Mouse (Mus musculus) CH12F3 (cell line): ENCODE measurements around the gene Hdac1.

ENCODE experiments used
- in situ Hi-C: fragments of 300-500 bp; cut with MboI; formaldehyde crosslinking; loops from 2 replicates; pipeline ENCODE4 v1.14.3; 2020; ENCODE audit warnings: low sequenced_read_pairs

Gene Hdac1

GRCm38 (mm10) chr4:129542592-129543141, at the start of gene Hdac1:
Hdac1 (minus strand) TSS chr4:129542713.
- in situ Hi-C loops = loop anchor here (10.0 kb wide), 1 partner anchor 62 kb away; the partner anchor contains the start of genes Eif3i and Tmem234

GRCm38 (mm10) chr4:129588865-129589264, 46.4 kb upstream of the Hdac1 start:
- in situ Hi-C loops = no loop called here

DNA sequence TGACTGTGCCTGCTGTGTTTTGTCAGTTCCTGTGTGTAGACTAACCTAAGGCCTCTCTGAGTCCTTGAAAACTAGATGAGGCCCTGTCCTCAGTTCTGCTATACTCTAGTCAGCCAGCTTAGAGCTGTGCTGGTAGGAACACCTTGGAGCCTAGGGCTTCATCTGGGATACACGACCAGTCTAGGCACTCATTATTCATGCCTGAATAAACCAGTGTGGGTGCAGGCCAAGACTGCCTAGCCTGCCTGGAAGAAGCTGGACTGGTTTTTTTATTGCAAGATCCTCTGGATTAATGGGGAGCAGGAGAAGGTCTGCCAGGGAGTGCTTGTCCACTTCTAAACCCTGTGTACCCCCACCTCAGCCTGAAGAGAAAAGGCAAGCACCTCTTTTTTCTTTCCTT, 44.4 kb upstream of the Hdac1 start:
- in situ Hi-C loops = no loop called here

DNA sequence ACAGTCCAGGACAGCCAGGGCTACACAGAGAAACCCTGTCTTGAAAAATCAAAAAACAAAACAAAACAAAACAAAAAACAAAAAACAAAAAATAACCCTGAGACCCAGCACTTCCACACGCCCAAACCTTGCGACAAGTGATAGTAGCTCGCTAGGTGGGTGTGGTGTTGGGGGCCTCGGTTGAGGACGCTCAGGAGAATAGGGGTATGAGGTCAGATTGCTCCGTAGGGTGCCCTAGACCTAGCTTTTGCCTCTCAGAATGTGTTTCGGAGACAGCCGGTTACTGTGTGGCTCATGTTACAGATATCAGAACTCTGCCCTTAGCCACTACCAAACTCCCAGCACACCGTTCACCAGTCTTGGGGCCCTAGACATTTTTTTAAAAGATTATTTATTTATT, 43.3 kb upstream of the Hdac1 start:
- in situ Hi-C loops = no loop called here

DNA sequence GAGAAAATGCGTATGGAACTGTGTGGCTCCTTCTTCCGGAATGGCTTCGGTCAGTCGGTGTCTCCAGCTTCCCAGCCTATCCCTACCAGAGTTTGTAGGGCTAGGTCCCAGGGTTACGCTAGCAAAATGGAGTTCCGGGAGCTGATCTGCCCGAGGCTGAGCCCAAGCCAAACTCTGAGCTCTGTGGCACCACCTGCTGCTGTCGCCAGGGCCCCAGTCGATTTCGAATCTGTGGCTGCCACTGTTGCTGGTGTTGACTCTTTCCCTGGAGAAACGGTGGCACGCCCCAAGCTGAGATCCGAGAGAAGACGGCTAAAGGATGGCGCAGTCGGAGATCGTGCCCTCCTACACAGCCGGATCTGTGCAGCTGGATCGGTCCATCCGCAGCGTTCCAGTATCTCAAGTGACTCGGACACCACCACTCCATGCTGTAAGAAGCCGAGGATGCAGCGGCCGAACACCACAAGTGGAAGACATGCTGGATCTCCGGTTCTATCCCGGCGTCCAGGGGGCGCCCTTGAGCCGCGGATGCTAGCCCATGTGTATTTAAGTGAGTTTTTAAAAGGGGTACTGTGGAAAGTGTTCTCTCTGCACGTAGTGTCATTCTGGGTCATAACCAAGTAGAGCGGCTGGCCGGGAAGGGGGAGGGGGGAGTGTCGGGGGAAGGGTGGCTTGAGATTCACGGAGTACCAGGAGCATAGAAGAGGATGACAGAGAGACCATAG, 42.5 kb upstream of the Hdac1 start:
- in situ Hi-C loops = no loop called here

DNA sequence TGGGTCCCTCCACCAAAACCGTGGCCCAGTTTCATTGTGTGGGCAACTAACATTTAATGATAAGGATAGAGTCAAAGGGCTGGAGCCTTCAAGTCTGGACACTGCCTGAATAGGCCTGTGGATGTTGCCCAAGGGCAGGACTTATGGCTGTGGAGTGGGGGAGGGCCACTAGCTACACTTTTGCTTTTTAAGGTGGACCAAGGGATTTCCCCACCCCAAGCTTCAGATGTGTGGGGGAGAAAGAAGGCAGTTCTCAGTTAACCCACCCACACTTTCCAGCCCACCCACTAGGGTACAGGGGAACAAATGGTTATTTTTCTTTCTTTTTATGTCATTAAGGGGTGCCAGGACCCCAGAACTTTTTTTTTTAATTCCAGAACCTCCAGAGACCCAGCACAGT, 41.9 kb upstream of the Hdac1 start:
- in situ Hi-C loops = no loop called here

DNA sequence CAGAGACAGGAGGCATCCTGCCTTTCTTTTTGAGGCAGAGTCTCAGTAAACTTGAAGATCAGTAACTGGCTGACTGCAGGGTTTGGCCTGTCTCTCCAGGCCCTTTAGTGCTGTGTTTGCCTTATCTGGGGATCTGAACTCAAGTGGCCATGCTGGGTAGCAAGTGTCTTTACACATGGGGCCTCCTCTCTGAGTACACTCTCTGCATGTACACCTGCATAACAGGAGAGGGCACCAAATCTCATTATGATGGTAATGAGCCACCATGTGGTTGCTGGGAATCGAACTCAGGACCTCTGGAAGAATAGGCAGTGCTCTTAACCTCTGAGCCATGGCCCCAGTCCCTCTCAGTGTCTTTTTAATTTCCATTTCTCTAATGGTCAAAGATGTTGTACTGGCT, 39.7 kb upstream of the Hdac1 start:
- in situ Hi-C loops = no loop called here

DNA sequence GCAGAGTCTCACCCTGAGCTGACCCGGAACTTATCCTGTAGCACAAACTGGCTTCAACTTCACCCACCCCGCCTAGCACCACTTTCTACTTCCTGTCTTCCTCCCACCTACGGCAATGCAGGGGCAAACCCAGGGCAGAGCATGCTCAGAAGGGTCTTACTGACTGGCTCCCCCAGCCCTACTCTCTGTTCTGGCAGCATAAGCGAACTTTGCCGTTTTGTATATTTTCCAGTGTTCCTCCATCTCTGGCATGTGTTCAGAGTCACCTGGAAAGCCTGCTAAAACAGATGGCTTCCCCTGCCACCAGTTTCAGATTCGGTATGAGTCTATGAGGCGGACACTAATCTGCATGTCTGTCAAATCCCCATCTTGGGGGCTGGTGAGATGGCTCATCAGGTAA, 37.8 kb upstream of the Hdac1 start:
- in situ Hi-C loops = no loop called here

DNA sequence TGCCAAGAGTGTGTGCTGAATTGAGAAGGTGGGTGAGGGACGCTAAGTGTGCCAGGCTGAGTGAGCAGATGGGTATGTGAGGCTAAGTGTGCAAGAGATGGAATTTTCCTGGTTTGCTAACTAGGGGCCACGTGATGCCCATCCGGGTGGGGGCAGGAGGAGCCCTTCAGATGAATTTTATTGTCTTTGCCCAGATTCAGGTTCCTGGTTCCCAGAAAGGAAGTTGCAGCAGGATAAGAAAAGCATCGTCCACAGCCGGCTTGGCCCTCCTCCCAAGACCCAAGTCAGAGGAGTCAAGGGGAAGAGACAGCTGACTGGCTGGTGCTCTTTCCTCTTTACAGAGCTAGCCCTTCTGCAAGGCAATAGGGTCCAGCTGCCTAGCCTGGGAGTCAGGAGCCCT, 36.0 kb upstream of the Hdac1 start, which contains the start of gene Fam167b:
Fam167b (minus strand) TSS at position 84 of the 400 bp plus-strand sequence.
- in situ Hi-C loops = no loop called here

DNA sequence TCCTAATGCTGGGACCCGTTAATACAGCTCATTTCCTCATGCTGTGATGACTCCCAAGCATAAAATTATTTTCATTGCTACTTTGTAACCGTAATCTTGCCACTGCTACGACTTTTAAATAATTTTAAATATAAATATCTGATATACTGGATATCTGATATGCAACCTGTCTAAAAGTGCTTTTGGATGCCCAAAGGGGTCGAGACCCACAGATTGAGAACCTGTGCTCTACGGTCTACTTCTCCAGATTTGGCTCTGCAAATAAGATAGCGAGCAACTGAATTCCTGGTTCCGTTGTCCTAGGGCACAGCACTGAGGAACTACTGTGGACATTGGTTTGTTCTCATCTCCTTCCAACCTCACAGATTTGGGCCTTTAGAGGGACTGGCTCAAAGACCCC, 35.2 kb upstream of the Hdac1 start:
- in situ Hi-C loops = no loop called here

- in situ Hi-C loops = no loop called here
Observed at GRCm38 (mm10) chr4:129576863-129577491, 34.5 kb upstream of the Hdac1 start.

DNA sequence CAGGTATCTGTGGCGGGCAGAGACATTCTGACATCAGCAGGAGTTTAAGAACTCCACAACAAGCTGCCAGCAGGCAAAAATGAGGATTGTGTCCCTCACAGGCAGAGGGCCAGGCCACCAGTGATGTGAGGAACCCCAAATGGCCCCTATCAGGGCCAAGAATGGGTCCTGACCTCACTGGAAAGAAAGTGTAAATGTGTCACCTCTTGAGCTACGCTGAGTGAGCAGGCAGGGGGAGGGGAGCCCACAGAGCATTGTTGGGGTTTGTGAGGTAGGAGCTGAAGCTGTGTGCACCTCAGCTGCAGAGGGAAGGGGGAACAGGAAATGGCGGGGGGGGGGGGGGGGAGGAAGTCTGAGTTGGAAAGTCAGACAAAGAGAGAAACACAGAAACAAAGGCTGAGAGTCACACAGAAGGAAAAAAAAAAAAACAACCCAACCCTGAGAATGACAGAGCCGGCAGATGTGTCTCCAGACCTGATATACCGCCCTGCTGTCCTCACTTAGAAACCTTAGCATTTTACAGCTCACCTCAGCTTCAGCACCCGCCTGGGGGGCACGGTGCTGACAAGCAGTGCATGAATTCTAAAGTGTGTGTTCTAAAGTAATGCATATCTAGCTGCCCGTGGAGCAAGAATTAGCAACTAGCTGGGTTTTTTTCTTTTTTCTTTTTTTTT, 32.8 kb upstream of the Hdac1 start:
- in situ Hi-C loops = no loop called here

GRCm38 (mm10) chr4:129573430-129573829, 30.9 kb upstream of the Hdac1 start, which contains the start of gene Lck:
Lck (minus strand) TSS chr4:129573641.
- in situ Hi-C loops = no loop called here

GRCm38 (mm10) chr4:129573093-129573370, 30.5 kb upstream of the Hdac1 start:
- in situ Hi-C loops = no loop called here

GRCm38 (mm10) chr4:129572236-129573092, 30.0 kb upstream of the Hdac1 start:
- in situ Hi-C loops = no loop called here

DNA sequence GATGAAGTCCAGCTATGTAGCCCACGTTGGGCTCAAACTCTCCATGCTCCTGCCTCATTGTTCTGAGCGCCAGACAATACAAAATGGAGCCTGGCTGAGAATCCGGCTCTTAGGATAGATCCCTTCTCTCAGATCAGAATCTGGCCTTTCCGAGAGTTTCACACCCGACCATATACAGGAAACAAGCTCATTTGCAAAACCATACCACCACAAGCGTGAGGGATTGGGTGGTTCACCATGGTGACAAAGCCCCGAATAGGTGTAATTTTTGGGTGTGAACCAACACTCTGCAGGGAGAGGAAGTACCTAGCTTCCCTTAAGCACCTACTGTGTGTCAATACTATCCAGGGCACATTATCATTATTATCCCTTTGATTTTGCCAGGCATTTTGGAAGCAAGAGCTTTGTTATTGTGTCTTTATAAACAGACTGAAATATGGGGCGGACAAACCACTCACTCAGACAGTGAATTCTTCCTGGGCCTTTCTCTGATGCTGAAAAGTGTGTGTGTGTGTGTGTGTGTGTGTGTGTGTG, 29.1 kb upstream of the Hdac1 start:
- in situ Hi-C loops = no loop called here

DNA sequence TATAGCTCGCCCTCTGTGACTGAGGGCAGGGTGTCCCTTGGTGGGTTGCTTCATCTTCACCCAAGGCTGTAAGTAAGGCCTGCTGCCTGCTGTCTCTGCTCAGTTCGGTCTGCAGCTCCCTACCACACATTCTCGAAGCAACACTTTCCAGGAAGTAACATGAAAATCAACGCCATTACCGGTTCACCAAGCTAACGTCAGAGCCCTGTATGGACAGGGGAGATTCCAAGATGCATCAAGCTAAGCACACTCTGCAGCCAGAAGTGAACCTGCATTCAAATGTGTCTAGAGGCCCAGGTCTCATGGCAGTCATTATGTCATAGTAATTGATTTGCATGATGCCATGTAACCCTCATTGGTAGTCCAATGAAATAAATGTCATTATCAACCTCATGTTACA, 27.5 kb upstream of the Hdac1 start:
- in situ Hi-C loops = no loop called here

DNA sequence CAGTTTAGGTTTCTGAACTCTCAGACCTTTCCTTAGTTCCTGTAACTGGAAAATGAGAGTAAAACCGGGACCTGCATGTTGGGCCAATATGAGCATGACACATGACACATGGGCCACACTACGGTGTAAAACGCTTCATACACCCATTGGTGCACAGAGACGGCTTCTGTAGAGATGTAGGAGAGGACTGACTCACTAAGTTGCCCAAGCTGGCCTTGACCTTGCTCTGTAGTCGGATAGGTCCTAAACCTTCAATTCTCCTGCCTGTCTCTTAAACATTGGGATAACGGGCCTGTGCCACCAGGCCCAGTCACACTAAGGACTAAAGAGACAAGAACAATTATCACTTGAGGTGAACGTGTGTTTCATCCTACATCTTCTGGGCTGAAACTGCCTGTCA, 25.9 kb upstream of the Hdac1 start:
- in situ Hi-C loops = no loop called here

- in situ Hi-C loops = no loop called here
Observed at GRCm38 (mm10) chr4:129565139-129565538, 22.6 kb upstream of the Hdac1 start.

DNA sequence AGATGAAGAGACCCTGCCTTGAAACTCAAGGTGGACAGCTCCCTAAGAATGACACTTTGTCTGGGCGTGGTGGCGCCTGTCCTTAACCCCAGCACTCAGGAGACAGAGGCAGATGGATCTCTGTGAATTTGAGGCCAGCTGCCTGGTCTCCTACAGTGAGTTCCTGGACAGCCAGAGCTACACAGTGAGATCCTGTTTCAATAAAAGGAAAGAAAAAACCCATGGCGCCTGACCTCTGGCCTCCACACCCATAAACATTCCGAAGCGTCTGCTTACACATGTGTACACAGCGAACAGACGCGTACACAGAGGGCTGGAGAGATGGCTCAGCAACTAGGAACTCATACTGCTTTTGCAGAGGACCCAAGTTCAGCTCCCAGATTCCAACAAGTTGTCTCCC, 21.2 kb upstream of the Hdac1 start:
- in situ Hi-C loops = no loop called here

DNA sequence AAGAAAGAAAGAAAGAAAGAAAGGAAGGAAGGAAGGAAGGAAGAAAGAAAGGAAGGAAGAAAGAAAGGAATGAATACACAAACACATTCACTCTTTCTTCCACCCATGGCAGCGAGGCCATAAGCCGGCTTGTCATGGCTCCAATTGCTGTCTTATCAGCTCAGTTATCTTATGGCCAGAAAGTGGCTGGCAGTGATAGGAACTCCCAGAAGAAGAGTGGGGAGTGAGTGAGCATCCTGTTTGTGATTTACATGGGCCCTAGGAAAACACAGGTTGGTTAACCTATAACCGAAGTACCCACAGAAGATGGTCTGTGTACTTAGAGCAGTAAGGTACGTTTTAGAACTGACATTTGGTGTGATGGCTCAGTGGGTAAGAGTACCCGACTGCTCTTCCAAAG, 18.7 kb upstream of the Hdac1 start:
- in situ Hi-C loops = no loop called here
